Mouse (Mus musculus) right cerebral cortex, adult 18-20 months (tissue): ENCODE measurements around the gene Mrpl42.

ENCODE experiments used
- DNase-seq: peaks from one replicate; pipeline ENCODE4 v3.0.0; 2022; ENCODE audit warnings: mixed read lengths

The Mrpl42 gene

GRCm38 (mm10) chr10:95457367-95458049 is 44.2 kb downstream of the Mrpl42 start:
- DNase-seq = no peak

GRCm38 (mm10) chr10:95456103-95456502 is 45.6 kb downstream of the Mrpl42 start:
- no peak for DNase-seq

GRCm38 (mm10) chr10:95453282-95453681 is 48.5 kb downstream of the Mrpl42 start:
- no peak for DNase-seq

GRCm38 (mm10) chr10:95449033-95449432 is 52.7 kb downstream of the Mrpl42 start:
- DNase-seq = no peak

GRCm38 (mm10) chr10:95447954-95448353 is 53.8 kb downstream of the Mrpl42 start:
- DNase-seq = no peak

- no peak for DNase-seq
These were observed 56.4 kb downstream of the Mrpl42 start for GRCm38 (mm10) chr10:95445104-95446056.

GRCm38 (mm10) chr10:95442334-95442733 is 59.4 kb downstream of the Mrpl42 start:
- no peak for DNase-seq

- no peak for DNase-seq
These were observed 61.2 kb downstream of the Mrpl42 start for GRCm38 (mm10) chr10:95440566-95440965.

GRCm38 (mm10) chr10:95439718-95440339 is 61.9 kb downstream of the Mrpl42 start:
- DNase-seq = no peak

GRCm38 (mm10) chr10:95438941-95439340 is 62.8 kb downstream of the Mrpl42 start:
- DNase-seq = no peak
